Mouse (Mus musculus): ENCODE data around the gene Atxn1. TPM values are rescaled to one million over a fixed set of nuclear protein-coding genes. Genes with fewer than 3 reads are reported as not detected.

Atxn1 gene
- polyA plus RNA-seq, 1 experiment from 2014 or later, result 1.7 TPM

DNA sequence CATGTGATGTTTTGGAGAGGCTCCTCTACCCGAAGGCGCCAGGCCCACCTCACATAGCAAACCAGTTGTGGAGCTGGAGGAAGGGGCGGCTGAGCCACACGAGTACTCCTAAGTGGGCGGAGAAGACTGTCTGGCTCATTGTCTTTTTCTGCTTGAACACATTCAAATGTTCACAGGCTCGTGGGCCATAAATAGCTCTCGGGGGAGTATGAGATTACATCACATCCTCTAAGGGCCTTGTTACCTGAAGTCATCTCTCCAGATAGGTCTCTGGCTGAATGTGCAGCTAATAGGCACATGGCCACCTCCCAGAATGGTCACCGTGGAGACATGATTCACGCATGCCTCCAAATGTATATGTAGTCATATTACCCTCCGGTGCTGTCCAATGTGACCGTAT lies 350.0 kb downstream of the Atxn1 start:
- Histone ChIP-seq H3K4me2 (no peak overlapping the region), H3K27me3 (replicated peaks) (no peaks in the 10 kb centered on the region), H3K4me1 (no peaks in the 10 kb centered on the region), H3K27ac (no peak overlapping the region), H3K9me3 (replicated peaks) (no peaks in the 10 kb centered on the region), H3K9ac (no peak overlapping the region), H3K36me3 (no peaks in the 10 kb centered on the region), H3K4me3 (no peak overlapping the region)
- 76% methylated on average over 11 of the region's 11 CpGs for WGBS (ENCODE audit: insufficient replicate concordance)
- no peak for ATAC-seq

DNA sequence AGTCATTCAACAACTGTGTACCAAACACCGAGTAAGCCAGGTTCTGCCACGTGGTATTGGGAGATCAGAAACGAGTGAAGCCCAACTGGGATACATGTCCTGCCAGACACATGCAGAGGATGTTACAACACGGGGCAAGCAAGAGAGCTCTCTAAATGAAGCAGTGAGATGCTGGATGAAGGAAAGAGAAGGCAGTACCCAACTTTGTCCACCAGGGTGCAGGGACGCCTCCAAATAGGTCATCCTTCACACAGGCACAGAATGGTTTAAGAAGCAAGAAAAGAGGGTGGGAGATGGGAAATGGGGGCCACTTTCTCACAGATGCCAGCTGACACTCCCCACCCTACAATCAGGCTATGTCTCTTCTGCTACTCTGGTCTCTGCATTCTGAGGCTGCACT lies 351.5 kb downstream of the Atxn1 start:
- H3K9ac ChIP-seq, result no peak overlapping the region
- peaks cover 6% of the 10 kb centered on the region; the same call in 1 of the 2 replicates for H3K9me3 ChIP-seq (replicated peaks)
- no peaks in the 10 kb centered on the region for H3K27me3 ChIP-seq (replicated peaks)
- H3K4me3 ChIP-seq, result no peak overlapping the region
- no peaks in the 10 kb centered on the region for H3K36me3 ChIP-seq
- no peak overlapping the region for H3K4me2 ChIP-seq
- WGBS (ENCODE audit: insufficient replicate concordance), result 28% methylated on average over 5 of the region's 5 CpGs
- no peaks in the 10 kb centered on the region for H3K4me1 ChIP-seq
- no peak overlapping the region for H3K27ac ChIP-seq
- no peak for ATAC-seq

GRCm38 (mm10) chr13:45611554-45611953 lies 353.3 kb downstream of the Atxn1 start:
- H3K27me3 ChIP-seq (replicated peaks), result no peaks in the 10 kb centered on the region
- no peaks in the 10 kb centered on the region for H3K36me3 ChIP-seq
- no peak overlapping the region for H3K27ac ChIP-seq
- H3K4me3 ChIP-seq, result no peak overlapping the region
- H3K9me3 ChIP-seq (replicated peaks), result peaks cover 6% of the 10 kb centered on the region; the same call in 1 of the 2 replicates
- ATAC-seq, result no peak
- H3K4me2 ChIP-seq, result no peak overlapping the region
- H3K9ac ChIP-seq, result no peak overlapping the region
- 76% methylated on average over 3 of the region's 3 CpGs for WGBS (ENCODE audit: insufficient replicate concordance)
- H3K4me1 ChIP-seq, result no peaks in the 10 kb centered on the region

DNA sequence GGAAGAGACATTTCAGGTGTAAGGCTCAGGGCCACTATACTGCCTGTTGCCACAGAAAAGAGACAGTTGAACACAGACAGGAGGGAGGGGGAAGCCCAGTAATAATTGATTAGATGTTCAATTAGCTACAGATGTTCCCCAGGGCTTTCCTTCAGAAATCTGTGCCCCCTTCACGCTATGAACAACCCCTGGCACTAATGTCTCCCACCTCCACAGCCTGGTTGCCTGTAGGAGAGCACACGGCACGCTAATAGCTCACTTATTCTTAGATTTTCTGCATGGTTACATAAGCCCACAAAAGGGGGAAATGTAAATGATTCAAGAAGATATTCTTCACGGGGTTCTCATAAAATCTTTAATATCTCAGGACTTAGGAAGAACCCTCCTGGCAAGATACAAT lies 355.3 kb downstream of the Atxn1 start:
- 68% methylated on average over 4 of the region's 4 CpGs for WGBS (ENCODE audit: insufficient replicate concordance)

DNA sequence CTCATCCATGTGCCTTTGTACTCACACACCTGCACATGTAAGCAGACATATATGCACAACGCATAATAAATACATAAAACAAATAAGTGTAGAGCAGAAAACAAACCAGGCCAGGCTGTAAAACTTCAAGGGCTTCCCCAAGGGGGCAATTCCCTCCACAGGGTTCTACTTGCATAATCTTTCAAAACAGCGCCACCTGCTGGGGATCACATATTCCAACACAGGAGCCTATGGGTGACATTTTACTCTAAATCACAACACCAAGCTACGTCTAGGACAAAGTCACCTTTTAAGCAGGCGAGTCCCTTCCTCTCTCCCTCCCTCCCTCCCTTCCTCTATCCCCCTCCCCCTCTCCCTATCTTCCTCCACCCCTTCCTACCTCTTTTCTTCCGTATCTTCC lies 356.2 kb downstream of the Atxn1 start:
- H3K4me2 ChIP-seq, result no peak overlapping the region
- no peaks in the 10 kb centered on the region for H3K36me3 ChIP-seq
- H3K9ac ChIP-seq, result no peak overlapping the region
- H3K27me3 ChIP-seq (replicated peaks), result no peaks in the 10 kb centered on the region
- peaks cover 6% of the 10 kb centered on the region; the same call in 1 of the 2 replicates for H3K9me3 ChIP-seq (replicated peaks)
- H3K4me3 ChIP-seq, result no peak overlapping the region
- 86% methylated on average over 5 of the region's 5 CpGs for WGBS (ENCODE audit: insufficient replicate concordance)
- no peaks in the 10 kb centered on the region for H3K4me1 ChIP-seq
- ATAC-seq, result no peak
- no peak overlapping the region for H3K27ac ChIP-seq

More for the DNA sequence above, 355.3 kb downstream of the Atxn1 start:
- H3K36me3 ChIP-seq, result no peaks in the 10 kb centered on the region
- H3K27me3 ChIP-seq (replicated peaks), result no peaks in the 10 kb centered on the region
- H3K4me2 ChIP-seq, result no peak overlapping the region
- no peak overlapping the region for H3K9ac ChIP-seq
- no peak for ATAC-seq
- H3K4me3 ChIP-seq, result no peak overlapping the region
- H3K9me3 ChIP-seq (replicated peaks), result peaks cover 6% of the 10 kb centered on the region; the same call in 1 of the 2 replicates
- H3K4me1 ChIP-seq, result no peaks in the 10 kb centered on the region
- no peak overlapping the region for H3K27ac ChIP-seq

- H3K27ac ChIP-seq, result no peak overlapping the region
- H3K4me2 ChIP-seq, result no peak overlapping the region
- no peaks in the 10 kb centered on the region for H3K4me1 ChIP-seq
- H3K36me3 ChIP-seq, result no peaks in the 10 kb centered on the region
- ATAC-seq, result no peak
- peaks cover 6% of the 10 kb centered on the region; the same call in 1 of the 2 replicates for H3K9me3 ChIP-seq (replicated peaks)
- no peak overlapping the region for H3K4me3 ChIP-seq
- no peaks in the 10 kb centered on the region for H3K27me3 ChIP-seq (replicated peaks)
- H3K9ac ChIP-seq, result no peak overlapping the region
- 46% methylated on average over 2 of the region's 2 CpGs for WGBS (ENCODE audit: insufficient replicate concordance)
Measured at GRCm38 (mm10) chr13:45607946-45608345, 356.9 kb downstream of the Atxn1 start.

DNA sequence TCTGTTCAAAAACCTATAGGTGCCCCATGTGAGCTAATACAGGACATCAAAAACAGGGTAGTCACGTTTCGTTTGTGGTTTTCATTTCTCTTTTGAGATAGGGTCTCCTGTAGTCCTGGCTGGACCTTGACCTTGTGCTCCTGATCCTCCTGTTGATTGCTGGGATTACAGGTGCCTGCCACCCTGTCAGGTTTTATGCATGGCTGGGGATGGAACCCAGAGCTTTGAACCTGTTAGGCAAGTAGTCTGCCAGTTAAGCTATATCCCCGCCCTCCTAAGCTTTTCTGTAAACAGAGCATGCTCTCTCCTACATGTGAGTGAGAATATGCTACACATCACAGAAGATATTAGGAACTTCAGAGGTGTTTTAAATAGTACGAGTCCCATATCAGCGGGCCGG lies 361.2 kb downstream of the Atxn1 start:
- no peak for ATAC-seq
- WGBS (ENCODE audit: insufficient replicate concordance), result 77% methylated on average over 6 of the region's 6 CpGs

DNA sequence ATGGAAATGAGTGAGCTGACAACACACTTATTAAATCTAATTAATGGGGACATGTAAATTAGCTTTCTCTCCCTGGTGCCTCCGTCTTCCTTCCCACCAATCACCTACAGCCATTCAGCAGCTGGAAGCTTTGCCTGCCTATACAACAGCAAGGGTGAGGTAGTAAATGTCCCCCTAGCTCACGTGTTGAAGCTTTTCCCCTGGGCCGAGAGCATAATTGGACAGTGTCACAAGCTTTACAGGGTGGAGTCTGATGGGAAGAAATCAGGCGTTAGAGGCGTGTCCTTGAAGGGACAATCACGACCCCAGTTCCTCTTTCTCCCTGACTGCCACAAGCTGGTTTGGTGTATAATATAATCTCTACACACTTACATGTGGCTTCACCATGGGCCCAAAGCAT lies 364.4 kb downstream of the Atxn1 start:
- H3K36me3 ChIP-seq, result no peaks in the 10 kb centered on the region
- no peak for ATAC-seq
- no peaks in the 10 kb centered on the region for H3K4me1 ChIP-seq
- WGBS (ENCODE audit: insufficient replicate concordance), result 26% methylated on average over 6 of the region's 6 CpGs
- no peaks in the 10 kb centered on the region for H3K27me3 ChIP-seq (replicated peaks)
- no peak overlapping the region for H3K4me3 ChIP-seq
- no peak overlapping the region for H3K4me2 ChIP-seq
- no peaks in the 10 kb centered on the region for H3K9me3 ChIP-seq (replicated peaks)
- no peak overlapping the region for H3K27ac ChIP-seq
- H3K9ac ChIP-seq, result no peak overlapping the region

More for the DNA sequence above, 361.2 kb downstream of the Atxn1 start:
- no peaks in the 10 kb centered on the region for H3K27me3 ChIP-seq (replicated peaks)
- no peaks in the 10 kb centered on the region for H3K36me3 ChIP-seq
- no peak overlapping the region for H3K9ac ChIP-seq
- no peak overlapping the region for H3K4me3 ChIP-seq
- no peak overlapping the region for H3K4me2 ChIP-seq
- H3K27ac ChIP-seq, result no peak overlapping the region
- H3K9me3 ChIP-seq (replicated peaks), result peaks cover 3% of the 10 kb centered on the region; the same call in 1 of the 2 replicates
- H3K4me1 ChIP-seq, result no peaks in the 10 kb centered on the region

DNA sequence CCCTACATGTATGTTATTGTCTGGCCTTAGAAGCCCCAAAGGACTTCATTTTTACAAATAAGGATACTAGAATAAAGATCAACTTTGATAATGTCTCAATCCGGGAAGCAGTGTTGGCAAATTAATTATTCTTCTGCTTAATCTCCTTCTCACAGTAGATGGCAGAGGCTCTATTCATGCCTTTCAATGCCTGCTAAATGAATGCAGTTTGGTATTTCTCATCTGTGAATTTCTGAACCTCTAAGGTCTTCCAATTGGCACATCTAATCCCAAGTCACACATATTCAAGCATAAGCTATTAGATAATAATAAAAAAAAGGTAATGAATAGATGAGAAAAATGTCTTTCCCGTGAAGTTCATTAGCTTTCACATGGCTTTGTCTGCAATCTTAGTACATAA lies 365.0 kb downstream of the Atxn1 start:
- H3K4me1 ChIP-seq, result no peaks in the 10 kb centered on the region
- H3K27ac ChIP-seq, result no peak overlapping the region
- H3K27me3 ChIP-seq (replicated peaks), result no peaks in the 10 kb centered on the region
- no peak overlapping the region for H3K9ac ChIP-seq
- 71% methylated on average over 2 of the region's 2 CpGs for WGBS (ENCODE audit: insufficient replicate concordance)
- no peak for ATAC-seq
- H3K36me3 ChIP-seq, result no peaks in the 10 kb centered on the region
- H3K4me2 ChIP-seq, result no peak overlapping the region
- no peak overlapping the region for H3K4me3 ChIP-seq
- no peaks in the 10 kb centered on the region for H3K9me3 ChIP-seq (replicated peaks)

DNA sequence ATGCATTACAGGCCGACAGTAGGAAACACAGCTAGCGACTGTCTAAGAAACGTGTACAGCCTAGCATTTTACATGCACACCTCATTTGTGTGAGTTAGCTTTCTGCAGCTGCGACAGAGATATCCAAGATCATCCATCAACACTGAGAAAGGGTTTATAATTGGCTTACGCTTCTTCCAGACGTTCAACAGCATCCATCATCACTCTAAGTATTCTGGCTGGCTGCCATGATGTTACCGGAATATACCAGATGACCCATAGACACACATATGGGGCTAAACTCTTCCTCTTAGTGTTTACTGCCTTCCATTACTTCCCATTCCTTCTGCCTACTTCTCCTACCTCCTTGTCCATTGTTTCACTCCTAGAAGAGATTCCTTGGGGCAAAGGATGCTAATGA lies 369.4 kb downstream of the Atxn1 start:
- ATAC-seq, result no peak
- H3K9me3 ChIP-seq (replicated peaks), result no peaks in the 10 kb centered on the region
- no peak overlapping the region for H3K9ac ChIP-seq
- H3K36me3 ChIP-seq, result no peaks in the 10 kb centered on the region
- no peak overlapping the region for H3K27ac ChIP-seq
- H3K27me3 ChIP-seq (replicated peaks), result no peaks in the 10 kb centered on the region
- no peaks in the 10 kb centered on the region for H3K4me1 ChIP-seq
- H3K4me2 ChIP-seq, result no peak overlapping the region
- WGBS (ENCODE audit: insufficient replicate concordance), result 75% methylated on average over 7 of the region's 7 CpGs
- H3K4me3 ChIP-seq, result no peak overlapping the region

DNA sequence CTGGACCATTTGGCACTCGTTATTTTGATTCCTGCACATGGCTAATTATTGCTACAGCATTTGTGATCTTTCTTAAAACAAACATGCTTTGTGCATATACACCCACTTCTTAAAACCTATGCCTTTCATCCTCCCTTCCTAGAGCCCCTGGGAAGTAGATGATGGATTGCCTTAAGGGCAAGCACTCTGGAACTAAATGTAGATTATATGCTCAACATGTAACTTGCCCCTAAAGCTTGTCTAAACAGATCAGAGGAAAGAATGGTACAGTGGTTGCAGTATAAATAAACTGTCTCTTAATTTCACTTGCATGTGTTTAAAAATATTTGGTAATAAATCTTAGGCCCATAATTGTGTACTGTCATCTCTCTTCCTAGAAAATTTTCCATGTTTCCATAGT lies 370.9 kb downstream of the Atxn1 start:
- WGBS (ENCODE audit: insufficient replicate concordance), result 60% methylated on average over 1 of the region's 1 CpGs
- H3K4me3 ChIP-seq, result no peak overlapping the region
- no peaks in the 10 kb centered on the region for H3K27me3 ChIP-seq (replicated peaks)
- H3K9me3 ChIP-seq (replicated peaks), result no peaks in the 10 kb centered on the region
- H3K36me3 ChIP-seq, result no peaks in the 10 kb centered on the region
- no peak overlapping the region for H3K4me2 ChIP-seq
- no peaks in the 10 kb centered on the region for H3K4me1 ChIP-seq
- ATAC-seq, result no peak
- no peak overlapping the region for H3K27ac ChIP-seq
- no peak overlapping the region for H3K9ac ChIP-seq

DNA sequence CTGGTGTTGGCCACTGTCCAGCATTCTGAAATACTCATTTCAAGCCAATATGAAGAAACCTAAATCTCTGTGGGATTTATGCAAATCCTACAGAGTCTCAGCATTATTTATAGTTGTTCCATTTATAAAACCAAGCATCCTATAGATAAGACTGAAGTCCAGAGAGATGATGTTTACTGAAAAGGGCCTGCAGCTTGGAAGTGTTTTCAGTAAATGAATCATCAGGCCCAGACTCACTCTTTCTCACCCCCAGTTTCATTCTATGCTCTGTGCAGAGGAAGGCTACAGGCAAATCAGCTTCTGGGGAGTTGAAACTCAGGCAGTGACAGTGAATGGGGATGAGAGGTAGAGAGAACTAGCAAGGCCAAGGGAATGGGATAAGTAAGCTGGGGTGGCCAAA lies 373.9 kb downstream of the Atxn1 start:
- no peaks in the 10 kb centered on the region for H3K4me1 ChIP-seq
- ATAC-seq, result no peak
- H3K27me3 ChIP-seq (replicated peaks), result no peaks in the 10 kb centered on the region
- no peak overlapping the region for H3K27ac ChIP-seq
- H3K4me3 ChIP-seq, result no peak overlapping the region
- H3K4me2 ChIP-seq, result no peak overlapping the region
- H3K36me3 ChIP-seq, result no peaks in the 10 kb centered on the region
- no peak overlapping the region for H3K9ac ChIP-seq
- no peaks in the 10 kb centered on the region for H3K9me3 ChIP-seq (replicated peaks)

DNA sequence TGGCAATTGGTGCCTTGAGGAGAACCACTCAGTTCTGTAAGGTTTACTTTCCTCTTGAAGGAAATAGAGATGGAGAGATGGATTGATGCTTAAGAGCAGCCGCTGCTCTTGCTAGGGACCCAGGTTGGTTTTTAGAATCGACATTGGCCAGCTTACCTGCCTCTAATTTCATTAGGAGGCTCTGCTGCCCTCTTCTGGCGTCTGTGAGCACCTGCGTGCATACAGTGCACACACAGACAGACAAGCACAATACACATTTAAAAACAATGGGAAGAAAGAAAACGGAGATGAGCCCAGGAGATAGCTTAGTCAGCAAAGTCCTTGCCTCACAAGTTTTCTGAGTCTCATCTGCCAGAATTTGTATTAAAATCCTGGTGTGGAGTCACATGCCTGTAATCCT lies 381.7 kb downstream of the Atxn1 start:
- Histone ChIP-seq H3K27ac (no peak overlapping the region), H3K4me3 (no peak overlapping the region), H3K36me3 (no peaks in the 10 kb centered on the region), H3K4me2 (no peak overlapping the region), H3K9me3 (replicated peaks) (no peaks in the 10 kb centered on the region), H3K9ac (no peak overlapping the region), H3K4me1 (no peaks in the 10 kb centered on the region), H3K27me3 (replicated peaks) (no peaks in the 10 kb centered on the region)
- no peak for ATAC-seq
- WGBS (ENCODE audit: insufficient replicate concordance), result 65% methylated on average over 5 of the region's 5 CpGs
